Mouse (Mus musculus) ovary, adult 18-20 months (tissue): ENCODE results near the gene Dlgap1.

Source experiments
- DNase-seq: peaks from one replicate; pipeline ENCODE4 v3.0.0; 2022; ENCODE audit warnings: low spot score, mixed read lengths

The Dlgap1 gene

DNA sequence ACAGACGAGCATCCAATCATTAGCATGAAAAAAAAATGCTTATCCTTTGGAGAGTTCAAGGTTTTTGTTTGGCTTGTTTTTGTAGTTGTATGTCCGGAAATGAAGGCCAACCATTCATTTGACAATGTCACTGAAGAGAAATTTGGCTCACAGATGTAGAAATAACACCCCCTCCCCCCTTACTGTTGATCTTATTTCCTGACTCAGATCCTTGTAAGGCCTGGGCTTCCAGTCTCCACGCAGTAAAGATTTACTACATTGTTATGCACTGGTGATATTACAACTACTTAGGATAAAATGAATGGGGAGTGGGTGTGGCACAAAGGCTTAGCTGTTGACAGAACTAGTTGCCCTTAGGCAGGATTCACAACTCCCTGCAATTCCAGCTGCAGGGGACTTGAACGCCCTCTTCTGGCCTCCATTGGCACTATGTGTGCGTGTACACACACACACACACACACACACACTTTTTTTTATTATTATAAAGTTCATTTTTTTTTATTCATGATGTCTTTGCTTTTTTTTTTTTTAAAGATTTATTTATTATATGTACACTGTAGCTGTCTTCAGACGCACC is 897.8 kb downstream of the Dlgap1 start:
- no peak for DNase-seq

DNA sequence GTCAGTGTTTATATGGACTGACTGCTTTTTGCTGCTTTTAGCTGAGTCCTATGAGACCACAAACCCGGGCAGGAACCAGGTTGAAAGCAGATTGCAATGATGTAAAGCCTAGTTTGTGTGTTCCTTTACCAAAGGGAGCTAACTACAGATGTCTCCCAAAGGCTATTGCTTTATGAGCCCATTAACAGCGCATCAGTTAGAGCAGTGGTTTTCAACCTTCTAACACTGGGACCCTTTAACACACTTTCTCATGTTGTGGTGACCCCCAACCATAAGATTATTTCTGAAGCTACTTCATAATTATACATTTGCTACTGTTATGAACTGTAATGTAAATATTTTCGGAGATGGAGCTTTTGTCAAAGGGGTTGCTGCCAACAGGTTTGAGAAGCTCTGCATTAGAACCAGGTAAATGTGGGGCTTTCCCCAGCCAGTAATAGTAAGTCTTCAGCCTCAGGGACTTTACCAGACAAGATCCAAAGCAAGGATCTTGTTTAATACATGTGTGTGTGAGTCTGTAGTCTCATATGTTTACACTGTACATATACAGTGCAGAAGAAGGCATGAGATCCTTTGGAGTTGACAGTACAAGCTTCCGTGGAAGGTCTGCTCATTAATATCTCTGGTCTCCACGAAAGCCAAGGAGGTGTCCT is 899.8 kb downstream of the Dlgap1 start:
- DNase-seq, result no peak

DNA sequence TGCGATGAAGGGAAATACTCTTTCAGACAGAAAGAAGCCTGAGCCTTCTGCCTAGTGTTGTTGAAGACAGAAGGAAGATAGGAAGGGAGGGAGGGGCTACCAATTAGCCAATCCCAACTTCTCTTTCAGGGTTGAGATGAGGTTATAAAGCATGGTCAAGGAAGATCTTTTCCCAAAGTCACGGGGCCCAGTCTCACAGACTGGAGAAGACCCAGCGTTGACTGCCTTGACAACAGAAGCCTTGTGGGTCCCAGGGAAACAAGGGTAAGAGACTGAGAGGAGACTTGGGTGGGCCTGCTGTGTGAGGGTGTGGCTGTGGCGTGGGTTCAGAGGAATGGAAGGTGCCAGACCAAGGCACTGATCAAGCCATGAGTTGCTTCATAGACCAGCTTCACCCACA is 901.7 kb downstream of the Dlgap1 start:
- no peak for DNase-seq
